Mouse (Mus musculus): ENCODE results near the gene Gm45140. TPM values are rescaled to one million over a fixed set of nuclear protein-coding genes. Genes with fewer than 3 reads are reported as not detected.

Gene Gm45140
- polyA plus RNA-seq, 1 experiment from 2014 or later, result 2.6 TPM

- ATAC-seq (replicated peaks; ENCODE audit: extremely low read depth, insufficient read depth, low FRiP score), result peak; percentile 98
- H3K4me3 ChIP-seq (ENCODE audit: low read length), result peak within 1 kb of the TSS; percentile 97
- under 1% methylated on average over 55 of the region's 55 CpGs for WGBS
- H3K9ac ChIP-seq (ENCODE audit: low read length), result peak within 1 kb of the TSS; percentile 100
- peaks cover 26% of the 10 kb centered on the region for H3K4me1 ChIP-seq (ENCODE audit: control insufficient read depth, insufficient read depth, low read length)
- peak within 1 kb of the TSS; percentile 91 for H3K4me2 ChIP-seq (ENCODE audit: low read depth, low read length)
- no peaks in the 10 kb centered on the region; the same call in 1 of the 2 replicates for H3K27me3 ChIP-seq (ENCODE audit: control insufficient read depth, insufficient read depth, low read length)
- peak within 1 kb of the TSS; percentile 88 for H3K27ac ChIP-seq (ENCODE audit: low read length)
- H3K9me3 ChIP-seq (replicated peaks; ENCODE audit: control insufficient read depth, low read length), result no peaks in the 10 kb centered on the region
- H3K36me3 ChIP-seq (ENCODE audit: control insufficient read depth, insufficient read depth), result peaks cover 6% of the 10 kb centered on the region; the same call in 1 of the 2 replicates
Measured at GRCm38 (mm10) chr6:87850900-87851614, 15.5 kb upstream of the Gm45140 start, which contains the start of gene Cnbp. Gene Cnbp, minus strand, starts transcription at chr6:87851106.

GRCm38 (mm10) chr6:87850155-87850899, 14.7 kb upstream of the Gm45140 start:
- Histone ChIP-seq H3K4me2 (ENCODE audit: low read depth, low read length) (peak overlapping the region; percentile 91), H3K9ac (ENCODE audit: low read length) (peak overlapping the region; percentile 100), H3K27ac (ENCODE audit: low read length) (peak overlapping the region; percentile 88), H3K4me3 (ENCODE audit: low read length) (peak overlapping the region; percentile 97), H3K36me3 (ENCODE audit: control insufficient read depth, insufficient read depth) (peaks cover 9% of the 10 kb centered on the region), H3K27me3 (ENCODE audit: control insufficient read depth, insufficient read depth, low read length) (no peaks in the 10 kb centered on the region; the same call in 1 of the 2 replicates), H3K4me1 (ENCODE audit: control insufficient read depth, insufficient read depth, low read length) (peaks cover 26% of the 10 kb centered on the region), H3K9me3 (replicated peaks; ENCODE audit: control insufficient read depth, low read length) (no peaks in the 10 kb centered on the region)
- ATAC-seq (replicated peaks; ENCODE audit: extremely low read depth, insufficient read depth, low FRiP score), result peak; percentile 55
- under 1% methylated on average over 69 of the region's 73 CpGs for WGBS

GRCm38 (mm10) chr6:87849780-87850154, 14.2 kb upstream of the Gm45140 start:
- Histone ChIP-seq H3K4me1 (ENCODE audit: control insufficient read depth, insufficient read depth, low read length) (peaks cover 26% of the 10 kb centered on the region), H3K27ac (ENCODE audit: low read length) (peak overlapping the region; percentile 88; the same call in 1 of the 2 replicates), H3K36me3 (ENCODE audit: control insufficient read depth, insufficient read depth) (peaks cover 14% of the 10 kb centered on the region), H3K9ac (ENCODE audit: low read length) (peak overlapping the region; percentile 100), H3K4me3 (ENCODE audit: low read length) (peak overlapping the region; percentile 97), H3K9me3 (replicated peaks; ENCODE audit: control insufficient read depth, low read length) (no peaks in the 10 kb centered on the region), H3K4me2 (ENCODE audit: low read depth, low read length) (peak overlapping the region; percentile 91), H3K27me3 (ENCODE audit: control insufficient read depth, insufficient read depth, low read length) (no peaks in the 10 kb centered on the region; the same call in 1 of the 2 replicates)
- ATAC-seq (replicated peaks; ENCODE audit: extremely low read depth, insufficient read depth, low FRiP score), result no peak
- 0% methylated on average over 8 of the region's 8 CpGs for WGBS

- peaks cover 37% of the 10 kb centered on the region for H3K36me3 ChIP-seq (ENCODE audit: control insufficient read depth, insufficient read depth)
- H3K4me3 ChIP-seq (ENCODE audit: low read length), result no peak overlapping the region
- 68% methylated on average over 1 of the region's 1 CpGs for WGBS
- no peak overlapping the region; the same call in 1 of the 2 replicates for H3K9ac ChIP-seq (ENCODE audit: low read length)
- H3K27me3 ChIP-seq (ENCODE audit: control insufficient read depth, insufficient read depth, low read length), result no peaks in the 10 kb centered on the region
- no peak overlapping the region; the same call in 1 of the 2 replicates for H3K4me2 ChIP-seq (ENCODE audit: low read depth, low read length)
- no peak for ATAC-seq (replicated peaks; ENCODE audit: extremely low read depth, insufficient read depth, low FRiP score)
- no peak overlapping the region for H3K27ac ChIP-seq (ENCODE audit: low read length)
- no peaks in the 10 kb centered on the region for H3K9me3 ChIP-seq (replicated peaks; ENCODE audit: control insufficient read depth, low read length)
- H3K4me1 ChIP-seq (ENCODE audit: control insufficient read depth, insufficient read depth, low read length), result peaks cover 26% of the 10 kb centered on the region
Measured at GRCm38 (mm10) chr6:87846813-87847212, 11.2 kb upstream of the Gm45140 start.

GRCm38 (mm10) chr6:87845031-87845695, 9.6 kb upstream of the Gm45140 start:
- no peak for ATAC-seq (replicated peaks; ENCODE audit: extremely low read depth, insufficient read depth, low FRiP score)
- Histone ChIP-seq H3K36me3 (ENCODE audit: control insufficient read depth, insufficient read depth) (peaks cover 40% of the 10 kb centered on the region), H3K9ac (ENCODE audit: low read length) (no peak overlapping the region), H3K9me3 (replicated peaks; ENCODE audit: control insufficient read depth, low read length) (no peaks in the 10 kb centered on the region), H3K4me2 (ENCODE audit: low read depth, low read length) (no peak overlapping the region), H3K27me3 (ENCODE audit: control insufficient read depth, insufficient read depth, low read length) (no peaks in the 10 kb centered on the region), H3K27ac (ENCODE audit: low read length) (no peak overlapping the region), H3K4me1 (ENCODE audit: control insufficient read depth, insufficient read depth, low read length) (peaks cover 22% of the 10 kb centered on the region), H3K4me3 (ENCODE audit: low read length) (no peak overlapping the region)
- WGBS, result 91% methylated on average over 13 of the region's 13 CpGs

- 19% methylated on average over 1 of the region's 1 CpGs for WGBS
- Histone ChIP-seq H3K27me3 (ENCODE audit: control insufficient read depth, insufficient read depth, low read length) (no peaks in the 10 kb centered on the region), H3K4me3 (ENCODE audit: low read length) (no peak overlapping the region), H3K4me2 (ENCODE audit: low read depth, low read length) (no peak overlapping the region), H3K9me3 (replicated peaks; ENCODE audit: control insufficient read depth, low read length) (no peaks in the 10 kb centered on the region), H3K9ac (ENCODE audit: low read length) (no peak overlapping the region), H3K27ac (ENCODE audit: low read length) (no peak overlapping the region), H3K36me3 (ENCODE audit: control insufficient read depth, insufficient read depth) (peaks cover 34% of the 10 kb centered on the region), H3K4me1 (ENCODE audit: control insufficient read depth, insufficient read depth, low read length) (peaks cover 16% of the 10 kb centered on the region)
- ATAC-seq (replicated peaks; ENCODE audit: extremely low read depth, insufficient read depth, low FRiP score), result no peak
Measured at GRCm38 (mm10) chr6:87842254-87842653, 6.7 kb upstream of the Gm45140 start.

GRCm38 (mm10) chr6:87841635-87842034, 6.0 kb upstream of the Gm45140 start:
- no peaks in the 10 kb centered on the region for H3K9me3 ChIP-seq (replicated peaks; ENCODE audit: control insufficient read depth, low read length)
- 79% methylated on average over 8 of the region's 8 CpGs for WGBS
- ATAC-seq (replicated peaks; ENCODE audit: extremely low read depth, insufficient read depth, low FRiP score), result no peak
- H3K27ac ChIP-seq (ENCODE audit: low read length), result no peak overlapping the region
- no peaks in the 10 kb centered on the region for H3K27me3 ChIP-seq (ENCODE audit: control insufficient read depth, insufficient read depth, low read length)
- H3K9ac ChIP-seq (ENCODE audit: low read length), result no peak overlapping the region
- peaks cover 34% of the 10 kb centered on the region for H3K36me3 ChIP-seq (ENCODE audit: control insufficient read depth, insufficient read depth)
- no peak overlapping the region for H3K4me3 ChIP-seq (ENCODE audit: low read length)
- peaks cover 10% of the 10 kb centered on the region for H3K4me1 ChIP-seq (ENCODE audit: control insufficient read depth, insufficient read depth, low read length)
- no peak overlapping the region for H3K4me2 ChIP-seq (ENCODE audit: low read depth, low read length)

GRCm38 (mm10) chr6:87839797-87840341, 4.3 kb upstream of the Gm45140 start:
- Histone ChIP-seq H3K9me3 (replicated peaks; ENCODE audit: control insufficient read depth, low read length) (no peaks in the 10 kb centered on the region), H3K27me3 (ENCODE audit: control insufficient read depth, insufficient read depth, low read length) (no peaks in the 10 kb centered on the region), H3K4me1 (ENCODE audit: control insufficient read depth, insufficient read depth, low read length) (peaks cover 8% of the 10 kb centered on the region), H3K4me3 (ENCODE audit: low read length) (no peak overlapping the region), H3K4me2 (ENCODE audit: low read depth, low read length) (no peak overlapping the region), H3K36me3 (ENCODE audit: control insufficient read depth, insufficient read depth) (peaks cover 27% of the 10 kb centered on the region), H3K9ac (ENCODE audit: low read length) (no peak overlapping the region), H3K27ac (ENCODE audit: low read length) (peak overlapping the region; percentile 91; the same call in 1 of the 2 replicates)
- 57% methylated on average over 11 of the region's 11 CpGs for WGBS
- no peak for ATAC-seq (replicated peaks; ENCODE audit: extremely low read depth, insufficient read depth, low FRiP score)
